Mouse (Mus musculus) cerebellum, postnatal 36 days (tissue): ENCODE results near the gene Ankrd22.

Experiments
- DNase-seq, 2 experiments: peaks; one replicate each; pipeline ENCODE4 v3.0.0; 2021 to 2022; ENCODE audit warnings: mixed read lengths in 2 of 2

The Ankrd22 gene

GRCm38 (mm10) chr19:34074239-34074638, 91.6 kb downstream of the Ankrd22 start:
- no peak for DNase-seq
